Mouse (Mus musculus): ENCODE measurements around the gene Sapcd1. TPM values are rescaled to one million over a fixed set of nuclear protein-coding genes. Genes with fewer than 3 reads are reported as not detected.
"Not testable (repeated sequence)": the region's sequence is repeated elsewhere in the genome, so short reads cannot be mapped to it uniquely, and the experiment has no call there.

Sapcd1 gene
- polyA plus RNA-seq, 2 experiments = 2.5 to 2.7 TPM

DNA sequence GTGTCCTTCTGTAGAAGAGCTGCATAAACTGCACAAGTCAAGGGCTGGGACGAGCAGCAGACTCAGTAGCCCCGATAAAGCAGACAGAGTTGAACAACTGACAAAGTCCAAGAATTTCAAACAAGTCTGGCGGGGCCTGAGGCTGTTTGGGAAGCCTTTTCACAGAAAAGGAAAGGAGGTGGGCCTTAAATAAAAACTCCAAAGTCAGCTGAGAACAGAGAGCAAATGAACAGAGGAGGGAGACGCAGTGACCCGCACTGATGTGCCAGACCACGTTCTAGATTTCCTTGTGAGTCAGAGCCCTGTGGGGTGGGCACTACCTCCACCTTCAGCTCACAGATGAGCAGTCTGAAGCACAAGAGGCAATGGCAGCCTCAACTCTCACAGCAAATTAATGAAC, 7.1 kb upstream of the Sapcd1 start:
- Histone ChIP-seq H3K4me3 (ENCODE audit: insufficient read depth in 1 of 2, low read depth in 2 of 2, low read length in 2 of 2) (no peak overlapping the region), H3K9me3 (ENCODE audit: control insufficient read depth, low read length) (no peaks in the 10 kb centered on the region), H3K9ac (replicated peaks) (no peak overlapping the region), H3K4me2 (ENCODE audit: low read depth) (no peak overlapping the region), H3K27ac (no peak overlapping the region), H3K4me1 (replicated peaks; ENCODE audit: control insufficient read depth in 2 of 2, insufficient read depth in 2 of 2, low read length in 1 of 2) (peaks cover 3 to 13% of the 10 kb centered on the region in 2 experiments), H3K36me3 (replicated peaks; ENCODE audit: control insufficient read depth, insufficient read depth, low read depth) (no peaks in the 10 kb centered on the region), H3K27me3 (ENCODE audit: control insufficient read depth, insufficient read depth, low read length) (no peaks in the 10 kb centered on the region)
- 62% methylated on average over 6 of the region's 6 CpGs for WGBS (ENCODE audit: insufficient replicate concordance)
- no peak for DNase-seq (ENCODE audit: low read depth in 3 of 3, low spot score in 3 of 3)
- TF ChIP-seq CTCF (IDR thresholded peaks at IDR 0.05; ENCODE audit: low read depth) (no peak), EP300 (IDR thresholded peaks at IDR 0.05; ENCODE audit: low read depth) (no peak)
- no peak for ATAC-seq (ENCODE audit: insufficient read depth)

DNA sequence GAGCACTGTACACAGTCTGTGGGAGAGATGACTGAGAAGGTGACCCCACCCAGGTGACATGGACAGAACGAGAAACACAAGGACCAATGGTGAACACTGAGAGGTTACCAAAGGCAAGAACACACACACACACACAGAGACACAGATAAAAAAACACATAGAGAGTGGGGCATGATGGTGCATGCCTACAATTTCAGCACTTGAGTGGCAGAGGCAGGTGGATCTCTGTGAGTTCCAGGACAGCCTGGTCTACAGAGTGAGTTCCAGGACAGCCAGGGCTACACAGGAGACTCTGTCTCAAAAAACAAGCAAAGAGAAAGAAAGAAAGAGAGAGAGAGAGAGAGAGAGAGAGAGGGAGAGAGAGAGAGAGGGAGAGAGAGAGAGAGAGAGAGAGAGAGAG, 5.9 kb upstream of the Sapcd1 start:
- DNase-seq (ENCODE audit: low read depth in 3 of 3, low spot score in 3 of 3); H3K27me3 ChIP-seq (ENCODE audit: control insufficient read depth, insufficient read depth, low read length); H3K4me3 ChIP-seq (ENCODE audit: insufficient read depth in 1 of 2, low read depth in 2 of 2, low read length in 2 of 2); H3K27ac ChIP-seq; ATAC-seq (ENCODE audit: insufficient read depth); H3K4me2 ChIP-seq (ENCODE audit: low read depth); H3K9me3 ChIP-seq (ENCODE audit: control insufficient read depth, low read length); H3K36me3 ChIP-seq (replicated peaks; ENCODE audit: control insufficient read depth, insufficient read depth, low read depth); H3K9ac ChIP-seq (replicated peaks): not testable (repeated sequence)
- 52% methylated on average over 1 of the region's 1 CpGs for WGBS (ENCODE audit: insufficient replicate concordance)
- peaks cover 3 to 14% of the 10 kb centered on the region in 2 experiments for H3K4me1 ChIP-seq (replicated peaks; ENCODE audit: control insufficient read depth in 2 of 2, insufficient read depth in 2 of 2, low read length in 1 of 2)

DNA sequence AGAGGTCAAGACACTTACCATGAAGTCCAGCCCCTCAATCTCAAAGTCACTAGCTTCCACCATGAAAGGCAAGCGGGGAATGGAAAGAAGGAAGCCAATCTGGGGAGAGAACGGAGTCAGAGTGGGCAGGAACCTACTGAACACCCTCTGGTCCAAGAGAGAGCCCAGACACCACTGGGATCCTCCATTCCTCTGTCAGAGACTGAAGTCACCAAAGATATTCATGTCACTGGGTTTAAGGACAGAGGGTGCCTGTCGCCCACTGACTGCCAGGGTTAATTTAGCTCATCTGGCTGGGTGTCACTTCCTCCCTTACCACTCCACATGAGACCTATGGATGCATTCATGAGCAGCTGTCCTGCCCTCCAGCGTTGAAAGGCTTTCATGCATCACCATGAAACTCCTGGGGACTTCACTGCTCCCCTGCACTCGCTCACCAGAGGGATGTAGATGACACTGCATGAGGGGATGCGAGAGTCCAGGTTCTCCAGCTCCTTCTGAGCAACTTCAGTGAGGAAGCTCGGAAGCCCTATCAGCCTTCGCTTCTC, 4.6 kb upstream of the Sapcd1 start:
- TF ChIP-seq EP300 (IDR thresholded peaks at IDR 0.05; ENCODE audit: low read depth) (no peak), CTCF (IDR thresholded peaks at IDR 0.05; ENCODE audit: low read depth) (peak; percentile 29)
- Histone ChIP-seq H3K9ac (replicated peaks) (no peak overlapping the region), H3K4me3 (ENCODE audit: insufficient read depth in 1 of 2, low read depth in 2 of 2, low read length in 2 of 2) (no peak overlapping the region), H3K4me2 (ENCODE audit: low read depth) (no peak overlapping the region), H3K9me3 (ENCODE audit: control insufficient read depth, low read length) (no peaks in the 10 kb centered on the region), H3K27ac (no peak overlapping the region), H3K27me3 (ENCODE audit: control insufficient read depth, insufficient read depth, low read length) (no peaks in the 10 kb centered on the region), H3K36me3 (replicated peaks; ENCODE audit: control insufficient read depth, insufficient read depth, low read depth) (no peaks in the 10 kb centered on the region), H3K4me1 (replicated peaks; ENCODE audit: control insufficient read depth in 2 of 2, insufficient read depth in 2 of 2, low read length in 1 of 2) (peaks cover 6 to 17% of the 10 kb centered on the region in 2 experiments)
- no peak for ATAC-seq (ENCODE audit: insufficient read depth)
- DNase-seq (ENCODE audit: low read depth in 3 of 3, low spot score in 3 of 3) = no peak
- 67% methylated on average over 8 of the region's 8 CpGs for WGBS (ENCODE audit: insufficient replicate concordance)

DNA sequence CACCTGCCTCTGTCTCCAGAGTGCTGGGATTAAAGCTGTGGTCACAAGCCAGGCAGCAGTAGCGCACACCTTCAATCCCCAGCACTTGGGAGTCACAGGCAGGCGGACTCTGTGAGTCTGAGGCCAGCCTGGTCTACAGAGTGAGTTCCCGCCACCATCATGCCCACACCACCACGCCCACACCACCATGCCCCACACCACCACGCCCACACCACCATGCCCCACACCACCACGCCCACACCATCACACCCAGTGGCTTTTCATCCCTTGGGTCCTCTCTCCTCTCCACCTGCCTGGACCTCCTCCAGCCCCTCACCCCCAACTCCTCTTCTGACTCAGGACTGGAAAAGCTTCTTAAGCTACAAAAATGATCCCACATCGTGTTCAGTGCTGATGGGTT, 4.1 kb upstream of the Sapcd1 start:
- ATAC-seq (ENCODE audit: insufficient read depth) = no peak
- WGBS (ENCODE audit: insufficient replicate concordance) = 58% methylated on average over 7 of the region's 7 CpGs

DNA sequence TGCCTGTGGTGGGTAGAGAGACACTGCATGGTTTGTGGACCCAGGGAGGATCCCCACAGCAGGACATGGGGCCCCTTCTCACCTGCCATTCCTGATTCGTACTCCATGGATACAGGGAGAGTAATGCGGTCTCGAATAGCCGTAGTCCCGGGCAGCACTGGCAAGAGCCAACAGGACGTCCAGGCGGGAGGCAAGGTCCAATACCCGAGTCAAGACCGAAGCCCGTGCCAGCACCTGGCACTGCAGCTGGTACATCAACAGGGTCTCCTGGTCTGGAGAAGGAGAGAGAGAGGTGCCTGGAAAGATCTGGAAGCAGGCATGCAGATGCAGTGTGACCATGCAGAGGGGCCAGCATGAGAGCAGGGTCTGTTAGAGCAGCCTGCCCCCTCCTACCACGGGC, 3.5 kb upstream of the Sapcd1 start:
- Histone ChIP-seq H3K27ac (no peak overlapping the region), H3K4me1 (replicated peaks; ENCODE audit: control insufficient read depth in 2 of 2, insufficient read depth in 2 of 2, low read length in 1 of 2) (peaks cover 6 to 17% of the 10 kb centered on the region in 2 experiments), H3K36me3 (replicated peaks; ENCODE audit: control insufficient read depth, insufficient read depth, low read depth) (no peaks in the 10 kb centered on the region), H3K27me3 (ENCODE audit: control insufficient read depth, insufficient read depth, low read length) (no peaks in the 10 kb centered on the region), H3K9me3 (ENCODE audit: control insufficient read depth, low read length) (no peaks in the 10 kb centered on the region), H3K9ac (replicated peaks) (no peak overlapping the region), H3K4me2 (ENCODE audit: low read depth) (no peak overlapping the region), H3K4me3 (ENCODE audit: insufficient read depth in 1 of 2, low read depth in 2 of 2, low read length in 2 of 2) (no peak overlapping the region)
- 83% methylated on average over 11 of the region's 11 CpGs for WGBS (ENCODE audit: insufficient replicate concordance)
- ATAC-seq (ENCODE audit: insufficient read depth) (no peak), DNase-seq (ENCODE audit: low read depth in 3 of 3, low spot score in 3 of 3) (no peak)
- no peak for TF ChIP-seq CTCF (IDR thresholded peaks at IDR 0.05; ENCODE audit: low read depth)
- no peak for TF ChIP-seq EP300 (IDR thresholded peaks at IDR 0.05; ENCODE audit: low read depth)

More for the DNA sequence above, 4.1 kb upstream of the Sapcd1 start:
- H3K4me1 ChIP-seq (replicated peaks; ENCODE audit: control insufficient read depth in 2 of 2, insufficient read depth in 2 of 2, low read length in 1 of 2) = peaks cover 6 to 17% of the 10 kb centered on the region in 2 experiments
- H3K9ac ChIP-seq (replicated peaks) = no peak overlapping the region
- H3K4me2 ChIP-seq (ENCODE audit: low read depth) = no peak overlapping the region
- no peaks in the 10 kb centered on the region for H3K9me3 ChIP-seq (ENCODE audit: control insufficient read depth, low read length)
- H3K27ac ChIP-seq = no peak overlapping the region
- DNase-seq (ENCODE audit: low read depth in 3 of 3, low spot score in 3 of 3) = no peak
- H3K36me3 ChIP-seq (replicated peaks; ENCODE audit: control insufficient read depth, insufficient read depth, low read depth) = no peaks in the 10 kb centered on the region
- H3K27me3 ChIP-seq (ENCODE audit: control insufficient read depth, insufficient read depth, low read length) = no peaks in the 10 kb centered on the region
- H3K4me3 ChIP-seq (ENCODE audit: insufficient read depth in 1 of 2, low read depth in 2 of 2, low read length in 2 of 2) = no peak overlapping the region
- TF ChIP-seq EP300 (IDR thresholded peaks at IDR 0.05; ENCODE audit: low read depth) (no peak), CTCF (IDR thresholded peaks at IDR 0.05; ENCODE audit: low read depth) (no peak)
